Mouse (Mus musculus): Measurements from ENCODE around the gene Rpl18.

GRCm38 (mm10) chr7:45695098-45695497 is 20.2 kb upstream of the Rpl18 start:
- TF ChIP-seq POLR2A (IDR thresholded peaks at IDR 0.05; ENCODE audit: borderline replicate concordance, low read depth, low read length) (no peak), CTCF (IDR thresholded peaks at IDR 0.05; ENCODE audit: low read depth, low read length) (no peak)
